Mouse (Mus musculus): ENCODE measurements around the gene Prune1.

GRCm38 (mm10) chr3:95328803-95329404 lies 47.0 kb upstream of the Prune1 start:
- no peak for TF ChIP-seq EP300 (IDR thresholded peaks at IDR 0.05; ENCODE audit: low read depth)
- TF ChIP-seq CTCF (IDR thresholded peaks at IDR 0.05; ENCODE audit: low read depth): no peak
